ENCODE assay signal across 30 mouse cellular contexts in the genomic region with DNA sequence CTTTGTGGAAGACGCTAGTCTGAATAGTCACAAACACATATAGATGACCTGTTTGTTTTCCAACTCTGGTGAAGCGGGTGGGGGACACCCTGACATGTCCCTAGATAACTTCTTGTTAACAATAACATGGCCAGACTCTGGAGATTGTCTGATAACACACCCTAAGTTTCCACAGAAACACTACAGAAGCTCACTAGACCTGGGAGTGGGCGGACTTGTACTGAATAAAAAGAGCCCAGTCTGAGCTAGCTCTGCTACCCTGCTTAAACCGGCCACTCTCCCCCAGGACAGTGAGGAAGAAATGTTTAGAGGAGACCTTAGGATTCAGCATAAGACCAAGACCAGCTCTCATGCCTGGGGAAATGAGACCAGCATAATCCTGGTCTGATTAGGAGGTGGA. TPM values are rescaled to one million over a fixed set of nuclear protein-coding genes. Genes with fewer than 3 reads are reported as not detected.
DNase-seq lines count a peak whose midpoint lies in the region; ATAC-seq lines count a peak whose summit lies in the region.
"Had no signal": no experiment of that assay in that cellular context is flagged by ENCODE, and none has a peak within 500 bp of the region (broad histone marks: within the 10 kb centered on the region; RNA-seq: fewer than 3 reads in every experiment).

No protein-coding gene starts in this region.

- H3K9ac ChIP-seq in heart, embryonic 11.5 days (ENCODE audit: low read depth, low read length), result no peak overlapping the region
- H3K9ac ChIP-seq: heart, embryonic 13.5 days; hindbrain, embryonic 13.5 days; liver, postnatal 0 days; midbrain, embryonic 13.5 days; neural tube, embryonic 12.5 days had no signal

- no peak overlapping the region for H3K4me2 ChIP-seq in heart, embryonic 11.5 days
- H3K4me2 ChIP-seq: heart, embryonic 13.5 days; hindbrain, embryonic 13.5 days; liver, embryonic 11.5 days; midbrain, embryonic 13.5 days; neural tube, embryonic 12.5 days had no signal

- no peaks in the 10 kb centered on the region for H3K9me3 ChIP-seq in heart, embryonic 11.5 days (replicated peaks; ENCODE audit: control insufficient read depth, low read length)
- H3K9me3 ChIP-seq: forebrain, embryonic 10.5 days; heart, embryonic 13.5 days; hindbrain, embryonic 13.5 days; midbrain, embryonic 13.5 days; neural tube, embryonic 12.5 days had no signal

- no peak for DNase-seq in heart, adult 18-20 months
- peak; percentile 27 for DNase-seq in lung, postnatal 25 days (ENCODE audit: low spot score)
- DNase-seq in lung, postnatal 4 days, result no peak
- peak; percentile 28 for DNase-seq in ZHBTc4 (ENCODE audit: low read depth, low spot score)
- peak; percentile 11 for DNase-seq in neural tube, embryonic 10.5 days (ENCODE audit: extremely low spot score, low spot score)
- no peak for DNase-seq in B cell, adult 2 months
- no peak for DNase-seq in kidney, adult 18-20 months
- DNase-seq: adrenal gland, adult 8-10 months; cerebellum, adult 8-10 months; gastrocnemius, adult 2 months; kidney, adult 2 months; kidney, postnatal 14 days; left cerebral cortex, postnatal 4 days; liver, postnatal 0 days; retina, postnatal 1 day; right cerebral cortex, postnatal 25 days had no signal

- WGBS in heart, embryonic 11.5 days (ENCODE audit: insufficient replicate concordance), result 61% methylated on average over 4 of the region's 4 CpGs

- no peak overlapping the region for H3K4me3 ChIP-seq in heart, embryonic 11.5 days (ENCODE audit: low read depth, low read length)
- H3K4me3 ChIP-seq: forebrain, embryonic 10.5 days; gastrocnemius, adult 2 months; heart, embryonic 13.5 days; hindbrain, embryonic 13.5 days; midbrain, embryonic 13.5 days; neural tube, embryonic 12.5 days had no signal

- no peak for ATAC-seq in heart, embryonic 11.5 days (replicated peaks; ENCODE audit: insufficient number of reproducible peaks, low FRiP score, low TSS enrichment)
- ATAC-seq: inflammation-experienced regulatory T-cells, adult 6 months; liver, postnatal 0 days; midbrain, embryonic 13.5 days had no signal

- H3K27me3 ChIP-seq in heart, embryonic 11.5 days (ENCODE audit: control insufficient read depth, insufficient read depth, low read length), result no peaks in the 10 kb centered on the region
- H3K27me3 ChIP-seq: heart, embryonic 13.5 days; hindbrain, embryonic 13.5 days; midbrain, embryonic 13.5 days; neural tube, embryonic 12.5 days had no signal

- no peaks in the 10 kb centered on the region for H3K4me1 ChIP-seq in heart, embryonic 11.5 days (ENCODE audit: control insufficient read depth, insufficient read depth, low read length)
- H3K4me1 ChIP-seq: forebrain, embryonic 10.5 days; hindbrain, embryonic 13.5 days; midbrain, embryonic 13.5 days; neural tube, embryonic 12.5 days had no signal

- 0 out of 2 replicates have a peak overlapping the region, but pooled peaks have one; percentile 22 for H3K27ac ChIP-seq in heart, embryonic 11.5 days (ENCODE audit: low read depth, low read length)
- H3K27ac ChIP-seq: forebrain, embryonic 10.5 days; gastrocnemius, adult 2 months; heart, embryonic 13.5 days; hindbrain, embryonic 13.5 days; midbrain, embryonic 13.5 days; neural tube, embryonic 12.5 days had no signal

- H3K36me3 ChIP-seq in heart, embryonic 11.5 days (ENCODE audit: control insufficient read depth, insufficient read depth, low read length), result peaks cover 7% of the 10 kb centered on the region; the same call in 1 of the 2 replicates

RNA-seq across cellular contexts. Expression of a gene that starts 2.1 kb away (rescaled TPM):
- 0.86 and 1.1 TPM in 2 replicates for polyA plus RNA-seq in heart, embryonic 11.5 days (2014; fragmentation: Nextera tagmentation; extraction: Ambion mirVana)
- 100 to 1,000 TPM in 1 of 2 experiments, not detected in 1; 127 TPM for total RNA-seq in heart, adult 18-20 months (2021)
- total RNA-seq: adrenal gland, adult 8-10 months; gastrocnemius, adult 2 months; layer of hippocampus, adult 18-20 months; layer of hippocampus, postnatal 14 days; left cerebral cortex, adult 8-10 months; left cerebral cortex, postnatal 4 days; megakaryocyte, adult 5-6 weeks had no signal
- polyA plus RNA-seq: C2C12; forebrain, embryonic 10.5 days; gonadal fat pad, adult 2 months; hindbrain, embryonic 13.5 days; inflammation-experienced regulatory T-cells, adult 6 months; kidney, adult 2 months; liver, embryonic 11.5 days; midbrain, embryonic 13.5 days; neural tube, embryonic 12.5 days had no signal

RNA-seq across cellular contexts. Expression of a gene that starts 47.1 kb away (rescaled TPM):
- polyA plus RNA-seq in heart, embryonic 11.5 days (2014; fragmentation: Nextera tagmentation; extraction: Ambion mirVana), result 35.5 and 38.7 TPM in 2 replicates
- 10 to 100 TPM; 21.0 to 21.5 TPM for total RNA-seq in heart, adult 18-20 months (2021)

RNA-seq across cellular contexts. Expression of a gene that starts 56.4 kb away (rescaled TPM):
- polyA plus RNA-seq in heart, embryonic 11.5 days (2014; fragmentation: Nextera tagmentation; extraction: Ambion mirVana), result 6.3 and 7.6 TPM in 2 replicates
- total RNA-seq in heart, adult 18-20 months (2021), result 10 to 100 TPM; 11.0 TPM
- total RNA-seq: megakaryocyte, adult 5-6 weeks had no signal
- polyA plus RNA-seq: inflammation-experienced regulatory T-cells, adult 6 months had no signal

Comparison
In these comparisons a context has a peak if more than half of its experiments do, and no peak if none do; other contexts are left out.
1. DNase-seq: peak in lung, postnatal 25 days (single experiment), ZHBTc4 (single experiment) and neural tube, embryonic 10.5 days (single experiment); none in heart, adult 18-20 months (0 of 2), lung, postnatal 4 days (0 of 2), B cell, adult 2 months (0 of 2) and kidney, adult 18-20 months (single experiment).